Mouse (Mus musculus): Measurements from ENCODE around the gene Tex44. TPM values are rescaled to one million over a fixed set of nuclear protein-coding genes. Genes with fewer than 3 reads are reported as not detected.
A peak's percentile ranks its signal among the peaks of the same experiment; 100 is the strongest.
"Not testable (repeated sequence)": the region's sequence is repeated elsewhere in the genome, so short reads cannot be mapped to it uniquely, and the experiment has no call there.

The Tex44 gene
- polyA plus RNA-seq, 1 experiment from 2014 or later, result 0.11 TPM

DNA sequence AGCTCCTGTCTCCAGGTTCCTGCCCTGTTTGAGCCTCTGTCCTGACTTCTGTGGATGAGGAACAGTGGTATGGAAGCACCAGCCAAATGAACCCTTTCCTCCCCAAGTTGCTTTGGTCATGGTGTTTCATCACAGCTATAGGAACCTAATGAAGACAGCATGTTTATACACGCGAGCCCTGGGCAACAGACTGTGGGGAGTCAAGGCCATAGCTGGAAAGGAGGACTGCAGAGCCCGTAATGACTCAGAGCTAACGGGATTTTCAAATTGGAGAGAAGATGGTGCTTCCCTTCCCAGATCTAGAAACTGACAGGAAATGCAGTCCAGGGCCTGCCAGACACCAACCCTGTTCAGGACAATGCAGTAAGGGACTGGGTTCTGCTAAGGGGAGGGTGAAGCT is 33.2 kb downstream of the Tex44 start:
- Histone ChIP-seq H3K36me3 (no peaks in the 10 kb centered on the region), H3K9me3 (replicated peaks) (peaks cover 4% of the 10 kb centered on the region; the same call in 1 of the 2 replicates), H3K27me3 (ENCODE audit: low read depth, poor library complexity, severe bottlenecking) (0 out of 2 replicates have a peak, but pooled peaks cover 4% of the 10 kb centered on the region), H3K4me3 (no peak overlapping the region), H3K4me1 (peaks cover 12% of the 10 kb centered on the region), H3K27ac (replicated peaks) (no peak overlapping the region)
- WGBS, result 85% methylated on average over 4 of the region's 4 CpGs
- no peak for DNase-seq (ENCODE audit: low spot score)

GRCm38 (mm10) chr1:86464223-86464874 is 38.2 kb downstream of the Tex44 start:
- peak; percentile 19 for DNase-seq (ENCODE audit: low spot score)
- Histone ChIP-seq H3K4me3 (no peak overlapping the region), H3K27ac (replicated peaks) (peak overlapping the region; percentile 81), H3K36me3 (no peaks in the 10 kb centered on the region), H3K9me3 (replicated peaks) (peaks cover 4% of the 10 kb centered on the region; the same call in 1 of the 2 replicates), H3K4me1 (peaks cover 9% of the 10 kb centered on the region), H3K27me3 (ENCODE audit: low read depth, poor library complexity, severe bottlenecking) (no peaks in the 10 kb centered on the region)
- WGBS, result 47% methylated on average over 9 of the region's 9 CpGs

- Histone ChIP-seq H3K9me3 (replicated peaks) (peaks cover 4% of the 10 kb centered on the region; the same call in 1 of the 2 replicates), H3K27ac (replicated peaks) (peak overlapping the region; percentile 81), H3K4me1 (peaks cover 9% of the 10 kb centered on the region), H3K4me3 (no peak overlapping the region), H3K27me3 (ENCODE audit: low read depth, poor library complexity, severe bottlenecking) (no peaks in the 10 kb centered on the region), H3K36me3 (no peaks in the 10 kb centered on the region)
- WGBS, result 63% methylated on average over 4 of the region's 4 CpGs
- peak; percentile 31 for DNase-seq (ENCODE audit: low spot score)
These were observed 38.7 kb downstream of the Tex44 start for GRCm38 (mm10) chr1:86464875-86465224.

- Histone ChIP-seq H3K27ac (replicated peaks) (no peak overlapping the region), H3K36me3 (no peaks in the 10 kb centered on the region), H3K4me1 (peaks cover 22% of the 10 kb centered on the region), H3K9me3 (replicated peaks) (no peaks in the 10 kb centered on the region), H3K27me3 (ENCODE audit: low read depth, poor library complexity, severe bottlenecking) (no peaks in the 10 kb centered on the region), H3K4me3 (no peak overlapping the region)
- WGBS, result 90% methylated on average over 8 of the region's 8 CpGs
- DNase-seq (ENCODE audit: low spot score), result no peak
These were observed 41.3 kb downstream of the Tex44 start for GRCm38 (mm10) chr1:86467416-86467815.

DNA sequence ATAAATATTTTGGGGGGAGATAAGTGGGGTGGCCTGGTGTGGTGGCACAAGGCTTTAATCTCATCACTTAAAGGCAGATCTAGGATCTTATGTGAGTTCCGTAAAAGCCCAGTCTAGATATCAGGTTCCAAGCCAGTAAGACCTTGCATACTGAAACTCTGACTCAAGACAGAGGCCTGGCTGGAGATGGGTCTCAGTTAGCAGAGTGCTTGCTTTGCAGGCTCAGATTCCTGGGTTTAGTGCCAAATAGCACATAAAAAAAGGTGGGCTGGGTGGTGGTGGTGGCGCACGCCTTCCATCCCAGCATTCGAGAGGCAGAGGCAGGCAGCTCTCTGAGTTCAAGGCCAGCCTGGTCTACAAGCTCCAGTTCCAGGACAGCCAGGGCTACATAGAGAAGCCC is 43.7 kb downstream of the Tex44 start:
- Histone ChIP-seq H3K4me3 (no peak overlapping the region), H3K27ac (replicated peaks) (no peak overlapping the region; the same call in 1 of the 2 replicates), H3K4me1 (peaks cover 20% of the 10 kb centered on the region), H3K36me3 (no peaks in the 10 kb centered on the region), H3K27me3 (ENCODE audit: low read depth, poor library complexity, severe bottlenecking) (no peaks in the 10 kb centered on the region), H3K9me3 (replicated peaks) (no peaks in the 10 kb centered on the region)
- WGBS, result 97% methylated on average over 4 of the region's 4 CpGs
- DNase-seq (ENCODE audit: low spot score), result no peak

DNA sequence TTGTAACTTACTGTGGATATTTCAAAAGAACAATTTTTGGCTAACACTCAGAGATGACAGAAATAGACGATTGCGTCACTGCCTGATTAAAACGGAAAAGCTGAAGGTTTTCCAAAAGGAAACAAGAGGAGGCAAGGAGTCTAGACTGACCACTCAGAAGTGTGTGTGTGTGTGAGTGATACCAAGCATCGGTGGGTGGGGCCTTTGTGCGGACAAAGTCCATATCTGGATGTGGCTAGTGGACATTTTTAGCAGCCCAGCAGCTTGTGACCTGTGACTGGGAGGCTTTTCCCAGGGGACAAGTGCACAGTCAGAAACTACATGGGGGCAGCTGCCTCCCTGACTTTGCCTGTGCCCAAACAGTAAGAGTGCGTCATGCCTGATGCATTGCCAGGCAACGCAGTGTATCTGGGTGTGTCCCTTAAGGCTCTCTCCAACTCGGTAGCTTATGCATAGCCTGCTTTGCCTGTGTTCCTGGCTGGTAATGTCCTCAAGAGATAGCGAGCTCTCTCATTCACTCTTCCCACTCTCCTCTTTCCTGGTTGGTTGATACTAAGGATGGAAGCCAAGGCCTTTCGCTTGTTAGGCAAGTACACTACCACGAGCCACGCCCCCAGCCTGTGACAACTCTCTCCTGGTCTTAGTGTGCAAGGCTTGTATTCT is 44.5 kb downstream of the Tex44 start:
- WGBS, result 82% methylated on average over 12 of the region's 12 CpGs
- Histone ChIP-seq H3K27ac (replicated peaks) (peak overlapping the region; percentile 39; the same call in 1 of the 2 replicates), H3K4me3 (no peak overlapping the region)

GRCm38 (mm10) chr1:86471504-86471961 is 45.4 kb downstream of the Tex44 start:
- peak overlapping the region; percentile 82 for H3K27ac ChIP-seq (replicated peaks)
- peaks cover 18% of the 10 kb centered on the region for H3K4me1 ChIP-seq
- not testable (repeated sequence) for DNase-seq (ENCODE audit: low spot score); H3K27me3 ChIP-seq (ENCODE audit: low read depth, poor library complexity, severe bottlenecking); H3K9me3 ChIP-seq (replicated peaks); H3K36me3 ChIP-seq
- H3K4me3 ChIP-seq, result peak overlapping the region; percentile 41; the same call in 1 of the 2 replicates
- WGBS, result 75% methylated on average over 11 of the region's 11 CpGs

More for the DNA sequence above, 44.5 kb downstream of the Tex44 start:
- peaks cover 18% of the 10 kb centered on the region for H3K4me1 ChIP-seq
- H3K36me3 ChIP-seq, result no peaks in the 10 kb centered on the region
- H3K9me3 ChIP-seq (replicated peaks), result no peaks in the 10 kb centered on the region
- no peaks in the 10 kb centered on the region for H3K27me3 ChIP-seq (ENCODE audit: low read depth, poor library complexity, severe bottlenecking)
- DNase-seq (ENCODE audit: low spot score), result no peak

DNA sequence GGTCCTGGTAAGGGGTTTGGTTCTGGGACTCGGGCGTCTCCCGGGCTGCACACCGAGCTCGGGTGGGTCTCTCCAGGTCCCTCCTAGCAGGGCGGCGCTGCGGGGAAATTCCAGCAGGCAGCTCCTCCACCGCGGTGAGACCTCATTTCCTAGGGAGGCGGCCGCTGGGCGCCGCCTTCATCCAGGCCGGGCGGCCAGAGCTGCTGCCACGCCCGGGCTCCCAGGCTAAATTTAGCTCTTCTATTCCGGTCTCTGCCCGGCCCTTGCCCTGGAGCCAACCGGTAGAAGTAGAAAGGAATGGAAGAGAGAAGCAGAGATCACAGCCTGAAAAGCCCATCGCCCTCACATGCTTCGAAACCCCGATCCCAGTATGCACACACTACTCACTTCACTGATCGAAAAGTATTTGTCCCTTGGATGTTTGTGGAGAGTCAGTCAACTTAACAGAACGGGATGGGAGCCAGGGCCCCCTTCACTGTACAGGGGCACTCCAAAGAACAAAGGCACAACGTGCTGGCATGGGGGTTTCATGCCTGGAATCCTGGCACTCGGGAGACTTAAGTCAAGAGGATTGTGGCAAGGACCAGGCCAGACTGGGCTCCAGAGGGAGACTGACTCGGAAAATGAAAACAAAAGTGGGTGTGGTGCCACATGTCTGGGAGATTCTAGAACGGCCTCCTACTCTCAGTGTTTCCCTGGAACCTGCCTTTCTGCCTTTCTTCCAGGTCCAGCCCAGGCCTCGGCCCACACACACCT is 46.2 kb downstream of the Tex44 start:
- 28% methylated on average over 31 of the region's 31 CpGs for WGBS
- peak; percentile 52 for DNase-seq (ENCODE audit: low spot score)
- Histone ChIP-seq H3K27me3 (ENCODE audit: low read depth, poor library complexity, severe bottlenecking) (no peaks in the 10 kb centered on the region), H3K36me3 (no peaks in the 10 kb centered on the region), H3K4me3 (peak overlapping the region; percentile 41), H3K4me1 (peaks cover 18% of the 10 kb centered on the region), H3K27ac (replicated peaks) (peak overlapping the region; percentile 82), H3K9me3 (replicated peaks) (no peaks in the 10 kb centered on the region)

- WGBS, result 95% methylated on average over 18 of the region's 18 CpGs
- Histone ChIP-seq H3K4me3 (no peak overlapping the region), H3K27ac (replicated peaks) (peak overlapping the region; percentile 82), H3K36me3 (no peaks in the 10 kb centered on the region), H3K4me1 (peaks cover 18% of the 10 kb centered on the region), H3K9me3 (replicated peaks) (no peaks in the 10 kb centered on the region), H3K27me3 (ENCODE audit: low read depth, poor library complexity, severe bottlenecking) (no peaks in the 10 kb centered on the region)
- no peak for DNase-seq (ENCODE audit: low spot score)
These were observed 47.1 kb downstream of the Tex44 start for GRCm38 (mm10) chr1:86473109-86473760.

Other genes with a start within 250 kb of the Tex44 start
- 3.7 and 4.2 TPM in 2 replicates for gene B3gnt7, start 123.5 kb upstream of the Tex44 start, polyA plus RNA-seq (2016; fragmentation: Nextera tagmentation; extraction: Ambion mirVana)
- gene Ncl, start 66.9 kb upstream of the Tex44 start, polyA plus RNA-seq (2016; fragmentation: Nextera tagmentation; extraction: Ambion mirVana), result 447 and 502 TPM in 2 replicates
- not detected in 2 replicates for gene Nmur1, start 101 bp upstream of the Tex44 start, polyA plus RNA-seq (2016; fragmentation: Nextera tagmentation; extraction: Ambion mirVana)
- 2,732 and 2,904 TPM in 2 replicates for gene Ptma, start 100.4 kb downstream of the Tex44 start, polyA plus RNA-seq (2016; fragmentation: Nextera tagmentation; extraction: Ambion mirVana)
- 78.3 and 78.9 TPM in 2 replicates for gene Pde6d, start 156.3 kb downstream of the Tex44 start, polyA plus RNA-seq (2016; fragmentation: Nextera tagmentation; extraction: Ambion mirVana)
- gene Cops7b, start 156.6 kb downstream of the Tex44 start, polyA plus RNA-seq (2016; fragmentation: Nextera tagmentation; extraction: Ambion mirVana), result 72.3 and 73.5 TPM in 2 replicates
- gene Nppc, start 244.2 kb downstream of the Tex44 start, polyA plus RNA-seq (2016; fragmentation: Nextera tagmentation; extraction: Ambion mirVana), result 0.94 and 1.9 TPM in 2 replicates

Measured in midbrain, embryonic 10.5 days (tissue).